Mouse (Mus musculus): Measurements from ENCODE around the gene Nxn. TPM values are rescaled to one million over a fixed set of nuclear protein-coding genes. Genes with fewer than 3 reads are reported as not detected.

Nxn gene
- total and polyA plus RNA-seq, 2 experiments from 2014 or later = 10.6 to 50.7 TPM

DNA sequence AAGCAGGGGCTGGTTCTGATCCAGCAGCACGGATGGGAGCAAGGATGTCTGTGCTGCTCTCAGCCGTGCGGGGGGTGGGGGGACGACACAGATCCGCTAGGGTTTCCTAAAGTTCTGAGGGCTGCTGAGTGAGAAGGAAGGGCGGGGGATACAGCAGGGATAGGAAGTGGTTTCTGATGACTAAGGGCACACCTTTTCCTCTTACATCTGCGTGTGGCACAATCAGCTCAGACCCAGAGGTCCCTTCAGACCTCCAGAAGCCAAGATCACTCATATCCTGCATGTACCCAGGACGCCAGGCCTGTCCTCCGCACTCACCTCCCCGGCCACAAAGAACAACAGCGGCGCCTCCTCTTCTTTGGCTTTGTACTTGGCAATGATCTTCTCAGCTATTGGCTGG, 137.7 kb downstream of the Nxn start:
- Histone ChIP-seq H3K4me3 (ENCODE audit: low read depth, low read length) (no peak overlapping the region), H3K36me3 (replicated peaks; ENCODE audit: control insufficient read depth, insufficient read depth, low read length) (0 out of 2 replicates have a peak, but pooled peaks cover 9% of the 10 kb centered on the region), H3K4me2 (ENCODE audit: low read depth, low read length) (no peak overlapping the region), H3K4me1 (ENCODE audit: control insufficient read depth, insufficient read depth) (no peaks in the 10 kb centered on the region), H3K27me3 (ENCODE audit: control insufficient read depth, insufficient read depth, low read length) (no peaks in the 10 kb centered on the region), H3K27ac (ENCODE audit: low read depth) (no peak overlapping the region), H3K9me3 (replicated peaks; ENCODE audit: control insufficient read depth, low read length) (no peaks in the 10 kb centered on the region), H3K9ac (replicated peaks; ENCODE audit: low read depth, low read length) (no peak overlapping the region)
- no peak for DNase-seq (ENCODE audit: low spot score)
- 62% methylated on average over 12 of the region's 12 CpGs for WGBS
- TF ChIP-seq CTCF (IDR thresholded peaks at IDR 0.05; ENCODE audit: low read depth) (no peak), EP300 (IDR thresholded peaks at IDR 0.05; ENCODE audit: low read depth) (no peak)
- ATAC-seq (ENCODE audit: insufficient read depth, low read depth) = 0 out of 2 replicates have a peak, but pooled peaks have one; percentile 36

DNA sequence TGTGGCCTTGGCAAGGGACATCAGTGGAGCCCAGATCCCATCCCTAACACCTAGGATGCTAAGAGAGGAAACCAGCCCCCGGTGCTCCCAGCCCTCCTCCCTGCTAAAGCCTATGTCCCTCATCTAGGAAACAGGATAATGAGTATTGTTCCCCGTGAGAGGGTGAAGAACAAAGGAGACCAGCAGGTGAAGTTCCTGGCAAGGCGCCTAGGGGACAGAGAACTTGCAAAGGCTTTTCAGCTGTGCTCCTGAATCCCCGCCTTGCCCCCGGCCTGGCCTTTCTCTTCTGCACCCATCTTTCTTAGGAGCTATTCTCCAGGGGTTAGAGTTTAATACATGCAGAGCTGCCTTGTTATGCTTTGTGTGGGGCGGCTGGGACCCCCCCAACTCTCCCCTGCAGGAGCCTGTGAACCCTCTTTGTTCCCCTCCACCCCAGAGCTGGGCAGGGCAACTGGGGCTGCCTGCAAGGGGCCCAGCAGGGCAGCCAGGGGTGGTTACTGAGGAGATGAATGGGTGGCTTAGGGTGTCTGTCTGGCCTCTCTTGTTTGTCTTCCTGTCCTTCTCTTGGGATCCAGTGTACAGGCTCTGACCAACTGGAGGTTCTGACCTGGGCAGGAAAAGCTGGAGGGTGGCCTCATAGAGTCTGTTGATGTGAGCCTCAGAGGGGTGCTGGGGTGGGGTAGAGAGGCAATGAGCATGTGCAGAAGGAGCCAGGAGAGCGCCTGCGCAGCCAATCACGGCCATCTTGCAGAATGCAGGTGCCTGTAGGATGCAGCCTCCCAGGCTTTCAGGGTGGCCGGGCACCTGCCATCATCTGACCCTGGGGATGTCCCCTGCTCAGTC, 138.5 kb downstream of the Nxn start:
- WGBS = 83% methylated on average over 10 of the region's 10 CpGs
- Histone ChIP-seq H3K9ac (replicated peaks; ENCODE audit: low read depth, low read length) (no peak overlapping the region), H3K27me3 (ENCODE audit: control insufficient read depth, insufficient read depth, low read length) (no peaks in the 10 kb centered on the region), H3K9me3 (replicated peaks; ENCODE audit: control insufficient read depth, low read length) (no peaks in the 10 kb centered on the region), H3K27ac (ENCODE audit: low read depth) (no peak overlapping the region), H3K4me2 (ENCODE audit: low read depth, low read length) (no peak overlapping the region), H3K36me3 (replicated peaks; ENCODE audit: control insufficient read depth, insufficient read depth, low read length) (peaks cover 9% of the 10 kb centered on the region; the same call in 1 of the 2 replicates), H3K4me1 (ENCODE audit: control insufficient read depth, insufficient read depth) (no peaks in the 10 kb centered on the region), H3K4me3 (ENCODE audit: low read depth, low read length) (no peak overlapping the region)
- no peak for TF ChIP-seq EP300 (IDR thresholded peaks at IDR 0.05; ENCODE audit: low read depth)
- TF ChIP-seq CTCF (IDR thresholded peaks at IDR 0.05; ENCODE audit: low read depth) = no peak
- no peak for DNase-seq (ENCODE audit: low spot score)
- ATAC-seq (ENCODE audit: insufficient read depth, low read depth) = no peak

- Histone ChIP-seq H3K4me1 (ENCODE audit: control insufficient read depth, insufficient read depth) (no peaks in the 10 kb centered on the region), H3K36me3 (replicated peaks; ENCODE audit: control insufficient read depth, insufficient read depth, low read length) (peaks cover 9% of the 10 kb centered on the region; the same call in 1 of the 2 replicates), H3K27me3 (ENCODE audit: control insufficient read depth, insufficient read depth, low read length) (no peaks in the 10 kb centered on the region), H3K27ac (ENCODE audit: low read depth) (no peak overlapping the region), H3K9ac (replicated peaks; ENCODE audit: low read depth, low read length) (no peak overlapping the region), H3K9me3 (replicated peaks; ENCODE audit: control insufficient read depth, low read length) (no peaks in the 10 kb centered on the region), H3K4me2 (ENCODE audit: low read depth, low read length) (no peak overlapping the region), H3K4me3 (ENCODE audit: low read depth, low read length) (no peak overlapping the region)
- ATAC-seq (ENCODE audit: insufficient read depth, low read depth) (no peak), DNase-seq (ENCODE audit: low spot score) (no peak)
- no peak for TF ChIP-seq CTCF (IDR thresholded peaks at IDR 0.05; ENCODE audit: low read depth)
- TF ChIP-seq EP300 (IDR thresholded peaks at IDR 0.05; ENCODE audit: low read depth) = no peak
- 78% methylated on average over 6 of the region's 6 CpGs for WGBS
These were observed 140.4 kb downstream of the Nxn start for GRCm38 (mm10) chr11:76258511-76258910.

DNA sequence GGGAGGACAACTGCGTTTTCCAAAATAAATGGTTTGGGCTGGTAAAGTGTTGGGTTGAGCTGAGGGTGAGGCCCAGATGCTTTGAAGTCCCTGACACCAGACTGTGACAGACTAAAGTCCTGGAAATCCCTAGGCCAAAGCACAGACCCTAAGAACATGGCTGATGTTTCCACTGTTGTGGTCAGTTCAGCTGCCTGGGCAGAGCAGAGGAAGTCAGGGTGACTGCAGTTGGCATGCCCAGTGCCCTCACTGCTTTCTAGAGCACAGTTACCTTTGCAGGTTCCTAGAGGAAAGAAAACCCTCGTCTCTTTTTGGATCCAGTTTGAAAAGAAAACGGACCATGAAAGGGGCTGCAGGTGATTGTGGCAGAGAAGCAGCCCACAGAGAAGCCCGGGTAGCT, 141.6 kb downstream of the Nxn start:
- TF ChIP-seq CTCF (IDR thresholded peaks at IDR 0.05; ENCODE audit: low read depth) (no peak), EP300 (IDR thresholded peaks at IDR 0.05; ENCODE audit: low read depth) (no peak)
- Histone ChIP-seq H3K27me3 (ENCODE audit: control insufficient read depth, insufficient read depth, low read length) (no peaks in the 10 kb centered on the region), H3K4me1 (ENCODE audit: control insufficient read depth, insufficient read depth) (no peaks in the 10 kb centered on the region), H3K4me2 (ENCODE audit: low read depth, low read length) (no peak overlapping the region), H3K36me3 (replicated peaks; ENCODE audit: control insufficient read depth, insufficient read depth, low read length) (peaks cover 9% of the 10 kb centered on the region; the same call in 1 of the 2 replicates), H3K4me3 (ENCODE audit: low read depth, low read length) (no peak overlapping the region), H3K9ac (replicated peaks; ENCODE audit: low read depth, low read length) (no peak overlapping the region), H3K27ac (ENCODE audit: low read depth) (no peak overlapping the region), H3K9me3 (replicated peaks; ENCODE audit: control insufficient read depth, low read length) (no peaks in the 10 kb centered on the region)
- ATAC-seq (ENCODE audit: insufficient read depth, low read depth) = no peak
- 72% methylated on average over 4 of the region's 4 CpGs for WGBS
- DNase-seq (ENCODE audit: low spot score) = no peak

GRCm38 (mm10) chr11:76256129-76256528, 142.8 kb downstream of the Nxn start:
- DNase-seq (ENCODE audit: low spot score) = no peak
- H3K27ac ChIP-seq (ENCODE audit: low read depth) = no peak overlapping the region
- H3K36me3 ChIP-seq (replicated peaks; ENCODE audit: control insufficient read depth, insufficient read depth, low read length) = peaks cover 11% of the 10 kb centered on the region; the same call in 1 of the 2 replicates
- no peak for TF ChIP-seq CTCF (IDR thresholded peaks at IDR 0.05; ENCODE audit: low read depth)
- no peaks in the 10 kb centered on the region for H3K4me1 ChIP-seq (ENCODE audit: control insufficient read depth, insufficient read depth)
- H3K4me2 ChIP-seq (ENCODE audit: low read depth, low read length) = no peak overlapping the region
- no peaks in the 10 kb centered on the region for H3K27me3 ChIP-seq (ENCODE audit: control insufficient read depth, insufficient read depth, low read length)
- H3K9me3 ChIP-seq (replicated peaks; ENCODE audit: control insufficient read depth, low read length) = no peaks in the 10 kb centered on the region
- no peak for ATAC-seq (ENCODE audit: insufficient read depth, low read depth)
- WGBS = 48% methylated on average over 5 of the region's 5 CpGs
- no peak overlapping the region for H3K4me3 ChIP-seq (ENCODE audit: low read depth, low read length)
- no peak overlapping the region for H3K9ac ChIP-seq (replicated peaks; ENCODE audit: low read depth, low read length)

Data from heart, postnatal 0 days (tissue).